Mouse (Mus musculus) left cerebral cortex, postnatal 25 days (tissue): ENCODE measurements around the gene Daam1. TPM values are rescaled to one million over a fixed set of nuclear protein-coding genes. Genes with fewer than 3 reads are reported as not detected.

ENCODE experiments used
- DNase-seq, 2 experiments: peaks; one replicate each; pipeline ENCODE4 v3.0.0; 2022; ENCODE audit warnings: low spot score in 2 of 2, mixed read lengths in 1 of 2
- intact Hi-C: fragments of 180-260 bp; cut with DNase I; formaldehyde crosslinking; loops from one replicate; pipeline ENCODE4 v1.15.1; 2025
- total RNA-seq, 2 experiments: library from RNA; stranded (reverse); gene quantifications; 2 replicates each; pipeline ENCODE4 v1.2.3; 2021

Gene Daam1
- total RNA-seq, 2 experiments from 2014 or later, result 53.7 to 54.7 TPM

DNA sequence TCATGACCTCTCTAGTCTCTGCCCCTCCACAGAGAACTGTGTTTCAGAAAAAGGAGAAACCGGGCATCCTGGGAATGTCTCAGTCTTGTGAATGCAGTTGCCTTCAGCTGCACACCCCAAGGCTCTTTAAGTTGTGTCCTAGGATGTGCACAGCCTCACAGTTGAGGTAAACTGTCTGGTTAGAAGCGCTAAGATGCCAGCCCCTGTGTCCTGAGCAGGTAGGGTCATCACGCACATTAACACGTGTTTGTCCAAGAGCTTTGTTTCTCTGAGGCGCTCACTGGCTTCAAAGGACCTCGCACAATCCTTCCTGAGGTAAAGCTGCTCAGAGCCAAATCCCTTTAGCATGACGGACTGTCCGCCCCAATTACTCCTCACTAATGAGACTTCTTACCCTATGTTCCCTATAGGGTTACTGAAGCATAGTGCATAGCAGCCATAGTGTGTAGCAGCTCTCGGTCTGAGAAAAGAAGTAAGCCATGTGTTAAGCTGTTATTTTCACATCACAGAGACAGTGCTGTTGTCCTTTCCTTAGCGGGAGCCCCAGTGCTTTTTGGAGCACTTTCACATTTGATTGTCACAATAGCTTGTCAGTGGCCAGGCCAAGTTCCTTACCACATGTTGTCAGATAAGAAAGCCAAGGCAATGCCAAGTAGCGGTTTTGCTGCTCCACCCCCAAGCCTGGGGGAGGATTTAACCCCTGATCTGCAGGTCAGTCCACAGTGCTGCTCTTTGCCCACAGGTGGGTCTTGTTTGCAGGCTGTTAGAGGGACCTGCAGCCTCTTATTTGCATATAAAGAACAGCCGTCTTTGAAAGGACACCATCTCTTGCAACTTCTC lies 147.9 kb downstream of the Daam1 start:
- intact Hi-C loops, result no loop called here
- DNase-seq, result no peak

DNA sequence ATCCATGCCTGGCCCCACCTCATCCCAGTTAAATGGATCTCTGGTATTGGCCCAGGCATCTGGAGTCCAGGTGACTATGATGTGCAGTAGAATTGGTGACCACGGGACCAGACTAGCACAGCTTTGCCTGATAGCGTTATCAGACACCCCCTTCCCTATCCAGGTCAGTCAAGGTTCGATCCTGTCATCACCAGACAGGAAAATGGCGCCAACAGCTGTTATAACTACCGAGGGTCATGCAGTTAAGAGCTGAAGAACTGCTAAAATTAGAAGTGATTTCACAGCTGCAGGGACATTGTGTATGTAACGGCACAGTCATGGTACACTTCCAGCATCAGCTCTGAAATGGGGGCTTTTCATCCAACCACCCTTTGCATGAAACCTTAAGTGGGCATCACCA lies 149.3 kb downstream of the Daam1 start:
- intact Hi-C loops, result loop anchor here (2.0 kb wide), 1 partner anchor 149 kb away; the partner anchor contains the start of gene Daam1
- no peak for DNase-seq

DNA sequence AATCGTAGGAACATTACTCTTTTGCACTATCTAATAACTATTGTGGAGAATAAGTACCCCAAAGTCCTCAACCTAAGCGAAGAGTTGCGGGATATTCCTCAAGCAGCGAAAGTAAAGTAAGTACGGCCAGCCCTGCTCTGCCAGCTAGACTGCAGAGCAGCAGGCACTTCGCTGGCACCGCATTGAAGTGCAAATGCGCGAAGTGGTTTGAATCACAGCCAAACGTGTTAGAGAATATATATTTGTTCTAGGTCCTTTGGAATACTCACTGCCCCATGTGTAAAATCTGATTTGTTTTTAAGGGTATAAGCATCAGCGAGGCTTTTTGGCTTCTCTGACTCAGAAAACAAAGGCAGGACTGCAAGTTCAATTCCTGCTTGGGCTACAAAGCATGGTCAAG lies 149.9 kb downstream of the Daam1 start:
- peak in 1 of 2 experiments; percentile 53 for DNase-seq
- intact Hi-C loops, result loop anchor here (2.0 kb wide), 1 partner anchor 150 kb away; the partner anchor contains the start of gene Daam1

DNA sequence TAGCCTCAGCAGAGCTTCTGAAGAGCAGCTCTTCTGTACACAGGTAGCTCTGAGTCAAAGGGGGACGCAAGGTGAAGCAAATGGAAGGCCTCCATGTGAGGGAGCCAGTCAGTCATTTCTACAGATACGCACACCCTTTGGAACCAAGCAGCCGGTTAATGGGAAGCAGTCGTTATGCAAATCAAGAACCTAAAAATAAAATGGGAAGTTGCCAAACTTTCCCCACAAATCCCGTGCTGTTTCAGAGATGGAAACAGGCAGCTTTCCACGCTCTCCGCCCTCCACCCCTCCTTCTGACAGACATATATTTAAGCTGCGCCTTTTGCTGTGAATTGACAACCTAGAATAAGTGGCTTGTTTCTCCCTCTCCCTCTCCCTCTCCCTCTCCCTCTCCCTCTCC lies 150.4 kb downstream of the Daam1 start:
- intact Hi-C loops, result loop anchor here (2.0 kb wide), 1 partner anchor 150 kb away; the partner anchor contains the start of gene Daam1
- peak; percentile 43 to 82 for DNase-seq

DNA sequence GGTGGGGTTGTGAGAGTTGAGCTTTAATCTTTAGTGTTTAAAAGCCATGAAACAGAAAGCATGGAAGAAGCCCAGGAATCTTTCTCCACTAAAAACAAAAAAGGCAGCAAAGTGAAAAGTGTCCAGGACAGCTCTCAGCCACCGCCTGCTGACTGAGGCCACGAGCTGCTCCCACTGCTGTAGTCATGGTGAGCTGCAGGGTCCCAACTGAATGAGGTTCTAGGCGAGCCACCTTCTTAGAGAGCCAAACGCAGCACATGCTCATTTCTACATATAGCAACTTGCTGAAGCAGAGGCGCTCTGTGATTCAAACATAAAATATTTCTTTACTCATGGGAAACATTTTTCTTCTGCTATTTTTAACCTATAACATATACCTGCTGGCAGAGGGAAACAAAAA lies 150.9 kb downstream of the Daam1 start:
- intact Hi-C loops, result loop anchor here (2.0 kb wide), 1 partner anchor 151 kb away; the partner anchor contains the start of gene Daam1
- peak in 1 of 2 experiments; percentile 70 for DNase-seq

DNA sequence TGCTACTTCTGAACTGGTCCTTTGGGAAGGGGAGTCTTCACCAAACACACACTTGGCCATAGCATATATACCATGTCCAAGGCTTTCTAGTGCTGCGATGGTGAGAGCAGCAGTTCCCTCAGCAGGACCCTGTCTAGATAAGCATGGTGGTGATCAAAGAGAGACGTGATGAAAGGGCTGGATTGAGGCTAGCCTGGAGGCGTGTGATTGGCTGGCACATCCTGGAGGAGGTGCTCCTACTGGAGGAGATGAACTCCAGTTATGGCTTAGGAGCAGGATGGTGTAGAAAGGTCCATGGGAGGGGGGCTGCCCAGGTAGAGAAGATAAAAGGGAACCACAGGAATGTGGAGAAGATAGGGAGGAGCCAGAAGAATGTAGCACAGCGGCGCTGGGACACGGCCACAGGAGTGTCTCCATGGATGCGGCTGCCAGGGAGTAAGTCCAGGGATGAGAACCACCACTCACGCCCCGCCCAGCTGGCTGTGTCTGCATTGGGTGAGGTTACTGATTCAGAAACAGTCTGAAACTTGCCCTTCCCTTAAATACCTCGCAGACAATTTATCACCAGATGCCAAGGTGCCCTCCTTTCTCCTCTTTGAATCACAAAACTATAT lies 152.3 kb downstream of the Daam1 start:
- intact Hi-C loops, result no loop called here
- no peak for DNase-seq

DNA sequence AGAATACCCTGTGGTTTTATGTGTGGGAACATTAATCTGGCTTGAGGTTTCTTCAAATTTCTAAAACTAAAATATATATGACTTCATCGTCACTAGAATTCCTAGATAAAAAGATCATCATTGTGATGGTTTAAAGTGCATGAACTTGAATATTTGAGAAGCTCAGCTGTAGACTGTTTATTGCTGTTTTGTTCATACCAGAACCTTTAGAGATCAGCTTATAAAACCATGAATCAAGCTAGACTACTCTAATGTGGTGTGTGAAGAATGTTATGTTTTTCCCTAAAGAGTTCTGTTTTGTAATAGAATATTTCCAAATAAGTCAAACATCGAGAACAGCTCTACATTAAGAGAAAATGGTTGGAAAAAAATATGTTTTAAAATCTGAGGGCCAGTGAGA lies 156.3 kb downstream of the Daam1 start:
- DNase-seq, result no peak
- intact Hi-C loops, result no loop called here

DNA sequence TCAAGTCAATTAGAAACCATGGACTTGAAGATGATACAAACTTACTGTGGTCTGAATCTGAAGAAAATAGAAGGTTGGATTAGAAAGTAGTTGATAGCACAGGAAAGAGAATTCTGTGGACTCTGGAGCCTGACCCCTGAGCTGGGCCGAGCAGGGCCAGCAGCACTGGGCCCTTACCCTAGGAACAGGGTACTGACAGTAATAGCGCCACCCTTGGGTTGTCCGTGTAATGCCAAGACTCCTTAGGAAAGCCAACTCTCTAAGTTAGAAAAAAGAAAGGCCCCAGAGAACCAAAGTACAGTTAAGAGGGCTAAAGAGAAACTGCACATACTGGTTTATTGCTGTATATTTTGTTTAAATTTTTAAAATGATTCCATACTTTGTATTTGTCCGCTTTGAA lies 157.0 kb downstream of the Daam1 start:
- no peak for DNase-seq
- intact Hi-C loops, result no loop called here

DNA sequence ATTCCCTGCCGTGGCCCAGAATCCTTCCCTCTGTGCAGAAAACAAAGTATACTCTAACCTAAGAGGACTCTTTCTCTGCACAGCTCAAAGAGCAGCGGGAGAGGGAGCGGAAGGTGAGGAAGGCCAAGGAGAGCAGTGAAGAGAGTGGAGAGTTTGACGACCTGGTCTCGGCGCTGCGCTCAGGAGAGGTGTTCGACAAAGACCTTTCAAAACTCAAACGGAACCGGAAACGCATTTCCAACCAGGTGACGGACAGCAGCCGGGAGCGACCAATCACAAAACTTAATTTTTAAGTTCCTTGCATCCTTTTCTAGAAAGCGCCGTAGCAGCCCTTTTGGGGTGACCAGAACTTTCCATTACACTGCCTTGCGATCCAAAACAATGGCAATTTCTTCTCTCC lies 158.7 kb downstream of the Daam1 start:
- no peak for DNase-seq
- intact Hi-C loops, result no loop called here

DNA sequence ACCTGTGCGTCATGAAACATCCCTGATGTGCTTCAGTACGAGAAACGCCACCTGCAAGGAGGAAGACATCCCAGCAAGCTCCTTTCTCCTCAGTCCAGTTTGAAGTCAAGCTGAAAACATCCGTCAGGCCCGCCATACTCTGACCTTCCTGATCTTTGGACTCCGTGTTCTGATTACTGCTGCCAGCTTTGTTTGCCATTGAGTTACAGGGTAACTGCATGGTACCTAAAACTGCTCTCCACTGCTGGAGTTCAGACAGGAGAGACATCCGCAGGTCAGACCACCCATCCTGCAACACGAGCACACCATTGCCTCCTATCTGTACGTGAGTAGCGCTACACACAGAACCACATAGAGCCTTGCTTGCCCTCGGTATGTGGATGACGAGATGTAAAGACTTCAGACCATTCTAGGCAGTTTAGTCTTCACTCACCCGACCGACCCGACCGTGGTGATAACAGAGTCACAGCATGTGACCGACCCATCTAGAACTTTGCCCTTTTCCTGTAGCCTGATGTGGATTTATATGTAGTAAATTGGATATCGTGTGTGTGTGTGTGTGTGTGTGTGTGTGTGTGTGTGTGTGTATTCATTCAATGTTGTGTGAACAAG lies 161.8 kb downstream of the Daam1 start:
- intact Hi-C loops, result no loop called here

DNA sequence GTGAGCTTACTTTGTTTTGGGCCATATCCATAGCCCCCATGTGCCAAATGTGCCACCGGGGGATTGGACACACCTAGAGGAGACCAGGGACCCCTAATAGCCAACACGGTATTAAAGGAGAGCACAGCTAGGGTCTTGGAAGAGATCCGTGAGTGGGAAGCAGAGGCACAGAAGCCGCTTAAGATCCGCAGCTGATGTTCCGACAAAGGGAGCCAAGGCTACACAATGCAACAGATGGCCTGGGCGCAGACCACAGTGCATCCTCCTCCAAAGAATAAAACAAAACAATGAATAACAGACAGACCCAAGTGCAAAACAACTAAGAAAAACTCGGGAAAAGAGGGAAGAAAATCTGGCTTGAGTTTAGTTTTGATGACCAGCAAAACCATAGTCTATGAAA lies 165.0 kb downstream of the Daam1 start:
- intact Hi-C loops, result no loop called here
- DNase-seq, result no peak

More for the DNA sequence above, 161.8 kb downstream of the Daam1 start:
- DNase-seq, result no peak

DNA sequence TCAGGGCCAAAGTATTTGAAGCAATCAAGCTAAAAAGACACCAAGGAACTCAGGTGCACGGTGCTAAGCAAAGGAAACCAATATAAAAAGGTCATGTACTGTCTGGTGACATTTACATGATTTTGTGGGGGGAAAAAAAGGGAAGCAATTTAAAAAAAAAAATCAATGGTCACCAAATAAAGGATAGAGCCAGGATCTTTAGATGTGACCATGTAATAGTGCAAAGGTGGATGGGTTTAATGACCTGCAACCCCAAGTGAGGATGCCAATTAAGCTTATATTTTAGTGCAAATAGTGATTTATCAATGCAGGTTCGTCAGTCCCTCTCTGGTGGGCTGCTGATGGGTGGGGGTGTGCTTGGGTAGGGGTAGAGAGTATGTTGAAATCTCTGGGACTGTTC lies 166.0 kb downstream of the Daam1 start:
- intact Hi-C loops, result no loop called here
- DNase-seq, result no peak

DNA sequence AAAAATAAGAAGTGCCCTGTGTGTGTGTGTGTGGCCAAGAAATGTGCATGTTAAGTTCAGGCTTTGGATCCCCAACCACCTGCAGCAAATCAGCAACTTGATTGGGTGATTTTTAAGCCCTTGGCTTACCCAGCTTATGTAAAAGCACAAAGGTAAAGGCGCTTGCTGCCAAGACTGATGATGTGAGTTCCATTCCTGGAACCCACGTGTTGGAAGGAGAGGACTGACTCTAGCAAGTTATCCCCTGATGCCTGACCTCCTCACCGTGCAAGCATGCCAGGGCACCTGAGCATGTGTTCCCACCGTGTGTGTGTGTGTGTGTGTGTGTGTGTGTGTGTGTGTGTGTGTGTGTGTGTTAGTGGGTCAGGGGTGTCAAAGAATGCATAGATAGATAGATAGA lies 166.5 kb downstream of the Daam1 start:
- intact Hi-C loops, result no loop called here
- DNase-seq, result no peak

DNA sequence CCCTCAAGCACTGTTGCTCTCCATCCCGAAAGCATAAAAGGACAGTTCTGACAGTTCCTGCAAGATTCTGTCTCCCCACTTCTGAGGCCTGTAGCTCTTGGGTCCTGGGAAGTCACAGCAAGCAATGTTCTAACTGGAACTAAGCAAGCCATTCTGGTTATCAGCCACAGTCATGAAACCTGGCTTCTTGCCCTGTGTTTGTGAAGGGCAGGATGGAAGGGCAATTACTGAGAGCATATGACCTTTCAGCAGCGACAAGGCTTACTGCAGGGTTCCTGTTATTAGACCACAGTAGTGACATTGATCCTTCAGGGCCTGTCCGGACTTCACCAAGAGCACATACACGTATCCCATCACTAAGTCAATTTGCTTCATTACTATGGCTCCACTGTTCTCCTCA lies 167.8 kb downstream of the Daam1 start:
- intact Hi-C loops, result no loop called here
- no peak for DNase-seq

DNA sequence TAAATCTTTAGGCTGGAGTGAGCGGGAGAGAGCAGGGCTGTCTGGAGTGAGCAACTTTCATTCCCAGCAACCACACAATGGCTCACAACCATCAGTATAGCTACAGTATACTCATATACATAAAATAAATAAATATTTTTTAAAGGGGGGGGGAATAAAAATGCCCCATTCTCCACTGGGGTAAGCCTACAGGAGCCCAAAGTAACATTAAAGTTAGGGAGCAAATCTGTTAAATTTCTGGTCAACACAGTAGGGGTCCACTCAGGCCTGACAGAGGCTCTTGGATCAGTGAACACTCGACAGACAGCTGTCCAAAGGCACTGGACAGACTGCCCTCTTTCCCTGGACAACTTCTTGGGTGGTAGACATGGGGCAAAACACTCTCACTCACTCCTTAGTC lies 168.8 kb downstream of the Daam1 start:
- no peak for DNase-seq
- intact Hi-C loops, result no loop called here

DNA sequence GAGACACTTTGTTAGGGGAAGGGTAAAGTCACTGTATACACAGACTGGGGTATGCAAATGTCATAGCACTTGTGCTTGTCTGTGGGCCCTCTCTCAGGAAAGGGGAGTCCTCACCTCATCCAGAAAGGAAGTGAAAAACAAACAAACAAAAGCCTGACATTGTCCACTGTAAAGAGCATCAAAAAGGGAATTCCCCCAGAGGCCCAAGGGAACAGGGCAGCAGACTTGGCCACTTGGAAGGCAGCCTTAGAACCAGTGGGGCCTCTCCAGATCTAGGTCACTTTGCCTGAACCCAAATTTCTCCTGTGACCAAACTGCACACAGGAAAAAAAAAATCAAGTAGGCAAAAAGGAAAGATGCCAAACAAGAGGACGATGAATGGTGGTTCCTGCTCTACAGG lies 170.9 kb downstream of the Daam1 start:
- intact Hi-C loops, result no loop called here

DNA sequence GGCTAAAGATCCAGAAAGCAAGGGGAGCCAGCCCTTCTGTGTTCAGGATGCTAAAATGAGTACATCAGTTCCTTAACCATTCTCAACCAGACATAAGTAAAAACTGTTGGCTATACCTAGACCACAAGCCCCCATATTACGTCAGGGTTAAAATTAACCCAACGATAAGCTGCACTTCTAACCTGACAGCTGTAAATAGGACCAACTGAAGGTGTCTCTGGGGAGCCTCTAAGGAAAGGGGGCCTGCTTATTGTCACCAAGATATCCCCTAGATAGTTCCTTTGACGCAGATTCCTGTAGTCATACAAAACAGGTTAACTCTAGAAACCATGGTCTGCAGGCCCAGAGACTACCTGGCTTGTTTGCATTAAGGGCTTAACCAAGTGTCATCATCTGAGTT lies 174.4 kb downstream of the Daam1 start:
- no peak for DNase-seq
- intact Hi-C loops, result no loop called here

More for the DNA sequence above, 170.9 kb downstream of the Daam1 start:
- no peak for DNase-seq

DNA sequence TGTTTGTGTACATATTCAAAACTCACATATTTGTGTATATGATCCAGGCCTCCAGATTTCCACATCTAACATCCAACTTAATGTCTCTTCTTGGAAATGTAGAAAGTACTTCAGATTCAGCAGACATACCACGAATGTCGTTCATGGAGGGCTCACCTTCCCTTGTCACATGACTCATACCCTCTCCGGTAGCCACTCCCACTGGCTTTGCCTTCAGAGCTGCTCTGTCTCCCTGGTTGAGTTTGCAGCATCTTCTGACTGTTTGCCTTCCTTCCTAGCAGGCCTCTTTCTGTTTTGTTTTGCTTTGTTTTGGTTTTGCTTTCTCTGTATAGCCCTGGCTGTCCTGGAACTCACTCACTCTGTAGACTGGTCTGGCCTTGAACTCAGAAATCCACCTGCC lies 176.8 kb downstream of the Daam1 start:
- intact Hi-C loops, result no loop called here
- DNase-seq, result no peak

DNA sequence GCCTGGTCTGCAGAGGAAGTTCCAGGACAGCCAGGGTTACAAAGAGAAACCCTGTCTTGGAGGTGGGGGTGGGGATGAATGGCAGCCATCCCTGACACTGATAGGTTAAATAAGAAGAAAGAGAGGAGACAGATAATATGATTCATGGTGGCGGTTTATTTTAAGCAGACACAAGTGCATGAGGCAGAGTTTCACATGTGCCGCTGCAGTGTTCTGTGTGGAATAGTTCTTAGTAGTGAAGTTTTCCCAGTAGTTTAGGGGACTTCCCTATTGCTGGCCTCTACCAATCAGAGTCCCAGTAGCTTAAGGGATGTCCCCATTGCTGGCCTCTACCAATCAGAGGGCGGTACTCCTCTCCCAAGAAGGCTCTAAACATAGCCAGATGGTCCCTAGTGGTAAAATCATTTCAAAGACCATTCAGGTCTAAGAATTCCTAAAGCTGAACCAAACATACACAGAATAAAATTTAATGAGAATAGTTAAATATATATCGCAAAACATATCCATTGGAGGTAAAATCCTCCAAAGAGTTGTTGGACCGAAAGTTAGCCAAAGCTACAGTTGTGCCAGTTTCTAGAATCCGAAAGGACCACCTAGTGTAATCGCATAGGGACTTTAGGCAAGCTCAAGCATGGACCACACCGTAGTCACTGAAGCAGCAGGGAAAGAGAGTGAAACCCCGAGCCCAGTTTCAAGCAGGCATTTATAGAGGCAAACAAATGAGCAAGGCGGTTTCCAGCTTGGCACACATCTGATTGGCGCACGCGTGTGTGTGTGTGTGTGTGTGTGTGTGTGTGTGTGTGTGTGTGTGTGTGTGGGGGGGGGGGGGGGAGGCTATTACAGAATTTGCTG lies 178.4 kb downstream of the Daam1 start:
- intact Hi-C loops, result no loop called here

DNA sequence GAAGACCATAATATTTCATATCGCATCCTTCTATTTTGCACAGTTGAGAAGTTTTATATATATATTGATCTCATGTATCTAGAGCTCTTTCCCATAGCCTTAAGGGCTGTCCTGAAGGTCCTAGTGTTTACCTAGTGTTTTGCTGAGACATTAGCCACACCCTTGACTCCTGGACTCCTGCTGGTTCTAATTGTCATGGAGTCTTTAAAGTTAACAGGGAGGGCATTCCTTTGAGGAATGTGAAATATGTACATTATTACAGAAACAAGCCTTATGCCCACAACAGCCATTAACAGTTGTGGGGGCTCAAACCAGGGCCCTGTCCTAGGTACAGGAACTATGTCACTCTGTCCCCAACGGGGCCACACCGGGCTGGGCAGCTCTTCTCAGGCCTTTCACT lies 180.5 kb downstream of the Daam1 start:
- no peak for DNase-seq
- intact Hi-C loops, result no loop called here

More for the DNA sequence above, 178.4 kb downstream of the Daam1 start:
- no peak for DNase-seq
